Mouse (Mus musculus) MEL (cell line): ENCODE data around the gene Thada. TPM values are rescaled to one million over a fixed set of nuclear protein-coding genes. Genes with fewer than 3 reads are reported as not detected.

Source experiments
- DNase-seq: peaks from one replicate; pipeline ENCODE4 v3.0.0; 2011; ENCODE audit warnings: low read depth, low spot score
- H3K27ac ChIP-seq: 2 replicates; pipeline ENCODE4 v1.5.1; 2012; ENCODE audit warnings: low read depth, mild to moderate bottlenecking, control low read depth, low read length, moderate library complexity; ENCODE audit not compliant: control insufficient read depth
- H3K27me3 ChIP-seq, 2 experiments: fragments of 150-350 bp in 1 of 2; sonication (generic) in 1 of 2; 2 replicates each; pipeline ENCODE4 v1.6.1; 2012; ENCODE audit warnings: low read length in 2 of 2, mild to moderate bottlenecking in 2 of 2, improper control_type of control experiment in 1 of 2, moderate library complexity in 1 of 2; ENCODE audit not compliant: insufficient read depth in 2 of 2, control insufficient read depth in 1 of 2
- H3K36me3 ChIP-seq, 2 experiments: 2 replicates each; pipeline ENCODE4 v1.6.1; 2012 to 2014; ENCODE audit warnings: low read length in 2 of 2, improper control_type of control experiment in 1 of 2, inconsistent platforms in 1 of 2, mild to moderate bottlenecking in 1 of 2; ENCODE audit not compliant: insufficient read depth in 2 of 2, control insufficient read depth in 1 of 2
- H3K4me1 ChIP-seq, 2 experiments: fragments of 150-350 bp in 1 of 2; sonication (generic) in 1 of 2; 2 replicates each; pipeline ENCODE4 v1.6.1; 2012; ENCODE audit warnings: low read length in 2 of 2, improper control_type of control experiment in 1 of 2, mild to moderate bottlenecking in 1 of 2; ENCODE audit not compliant: insufficient read depth in 2 of 2, control insufficient read depth in 1 of 2
- H3K4me3 ChIP-seq, 2 experiments: fragments of 150-350 bp in 1 of 2; sonication (generic) in 1 of 2; 2 replicates each; pipeline ENCODE4 v1.5.1; 2012; ENCODE audit warnings: low read depth in 2 of 2, low read length in 2 of 2, mild to moderate bottlenecking in 2 of 2, moderate library complexity in 2 of 2, control low read depth in 1 of 2, improper control_type of control experiment in 1 of 2; ENCODE audit not compliant: control insufficient read depth in 1 of 2, insufficient read depth in 1 of 2
- H3K79me2 ChIP-seq: 2 replicates; pipeline ENCODE4 v1.6.1; 2012; ENCODE audit warnings: mild to moderate bottlenecking, low read length, moderate library complexity; ENCODE audit not compliant: control insufficient read depth, poor library complexity, insufficient read depth
- H3K9ac ChIP-seq: 2 replicates; pipeline ENCODE4 v1.6.1; 2012; ENCODE audit warnings: low read depth, mild to moderate bottlenecking, control low read depth, low read length, moderate library complexity; ENCODE audit not compliant: control insufficient read depth, poor library complexity, severe bottlenecking
- H3K9me3 ChIP-seq: fragments of 150-350 bp; sonication (generic); replicated peaks from 2 replicates; pipeline ENCODE4 v1.6.1; 2012; ENCODE audit warnings: mild to moderate bottlenecking, low read length, improper control_type of control experiment, moderate library complexity; ENCODE audit not compliant: insufficient read depth
- BHLHE40 ChIP-seq: IDR thresholded peaks from 2 replicates; pipeline ENCODE4 v1.6.1; 2012; ENCODE audit warnings: low read depth, mild to moderate bottlenecking, inconsistent platforms, low read length, improper control_type of control experiment, borderline replicate concordance
- CHD1 ChIP-seq: IDR thresholded peaks from 2 replicates; pipeline ENCODE4 v1.6.1; 2012; ENCODE audit warnings: low read depth, mild to moderate bottlenecking, inconsistent platforms, low read length, improper control_type of control experiment
- ELF1 ChIP-seq: IDR thresholded peaks from 2 replicates; pipeline ENCODE4 v1.6.1; 2014; ENCODE audit warnings: low read depth, mild to moderate bottlenecking, inconsistent platforms, low read length, improper control_type of control experiment, moderate library complexity
- HCFC1 ChIP-seq: IDR thresholded peaks from 2 replicates; pipeline ENCODE4 v1.6.1; 2012; ENCODE audit warnings: low read depth, mild to moderate bottlenecking, inconsistent platforms, low read length, improper control_type of control experiment, moderate library complexity
- JUND ChIP-seq: IDR thresholded peaks from 2 replicates; pipeline ENCODE4 v1.6.1; 2011; ENCODE audit warnings: low read depth, mild to moderate bottlenecking, improper control_type of control experiment, low read length
- KAT2A ChIP-seq: conservative IDR thresholded peaks from 2 replicates; pipeline ENCODE4 v1.6.1; 2012; ENCODE audit warnings: low read depth, low read length, improper control_type of control experiment, inconsistent platforms
- MAFK ChIP-seq: IDR thresholded peaks from 2 replicates; pipeline ENCODE4 v1.6.1; 2011; ENCODE audit warnings: low read depth, mild to moderate bottlenecking, low read length, improper control_type of control experiment, borderline replicate concordance
- MAZ ChIP-seq: IDR thresholded peaks from 2 replicates; pipeline ENCODE4 v1.6.1; 2012; ENCODE audit warnings: low read depth, mild to moderate bottlenecking, inconsistent platforms, low read length, improper control_type of control experiment
- MEF2A ChIP-seq: IDR thresholded peaks from 2 replicates; pipeline ENCODE4 v1.6.1; 2014; ENCODE audit warnings: low read depth, mild to moderate bottlenecking, inconsistent platforms, low read length, improper control_type of control experiment; ENCODE audit not compliant: poor library complexity, insufficient replicate concordance, severe bottlenecking; ENCODE audit errors: extremely low read depth
- NELFE ChIP-seq: IDR thresholded peaks from 2 replicates; pipeline ENCODE4 v1.6.1; 2011; ENCODE audit warnings: low read depth, low read length, improper control_type of control experiment
- RAD21 ChIP-seq: IDR thresholded peaks from 2 replicates; pipeline ENCODE4 v1.6.1; 2011; ENCODE audit warnings: mild to moderate bottlenecking, low read depth, low read length, improper control_type of control experiment
- USF1 ChIP-seq: IDR thresholded peaks from 2 replicates; pipeline ENCODE4 v1.6.1; 2014; ENCODE audit warnings: low read depth, mild to moderate bottlenecking, inconsistent platforms, low read length, improper control_type of control experiment, moderate library complexity
- ZC3H11A ChIP-seq: IDR thresholded peaks from 2 replicates; pipeline ENCODE4 v1.6.1; 2012; ENCODE audit warnings: low read depth, mild to moderate bottlenecking, inconsistent platforms, low read length, improper control_type of control experiment
- ZKSCAN1 ChIP-seq: IDR thresholded peaks from 2 replicates; pipeline ENCODE4 v1.6.1; 2012; ENCODE audit warnings: low read depth, mild to moderate bottlenecking, inconsistent platforms, low read length, improper control_type of control experiment, moderate library complexity
- polyA plus RNA-seq, 2 experiments: library from polyadenylated mRNA; stranded (reverse) in 1 of 2; unstranded in 1 of 2; fragments of >175 nt in 1 of 2; fragments of >200 nt in 1 of 2; gene quantifications; 2 replicates each; pipeline versions ENCODE4 v1.2.1 to v1.2.4; 2012; ENCODE audit warnings: low replicate concordance in 2 of 2, low read depth in 1 of 2; ENCODE audit not compliant: insufficient read length in 2 of 2, insufficient read depth in 1 of 2, missing spikeins in 1 of 2
- total RNA-seq: library from RNA; depleted of rRNA; stranded (reverse); fragments of 300-350 nt; gene quantifications from 2 replicates; pipeline ENCODE4 v1.2.3, GENCODE M21; 2012; rRNA removed

The Thada gene
- total and polyA plus RNA-seq, 3 experiments = 19.8 to 20.6 TPM; not detected in 1

DNA sequence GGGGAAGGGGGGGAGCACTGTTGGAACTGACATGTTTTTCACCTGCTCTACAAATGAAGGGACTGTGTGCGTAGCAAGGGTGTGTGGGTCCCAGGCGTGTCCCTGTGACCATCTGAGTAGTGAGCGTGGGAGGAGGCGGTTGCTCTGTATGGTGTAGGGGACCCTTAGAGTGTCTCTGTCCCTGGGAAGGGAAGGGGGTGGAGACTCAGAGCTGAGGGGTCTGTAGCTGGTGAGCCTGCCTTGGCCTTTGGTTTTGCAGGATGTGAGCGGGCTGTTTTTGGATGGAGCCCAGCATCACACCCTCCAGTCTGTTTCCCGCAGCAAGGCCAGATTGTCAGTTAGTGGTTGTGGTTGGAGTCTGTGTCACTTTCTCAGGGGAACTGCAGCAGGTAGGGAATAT lies 324.3 kb downstream of the Thada start:
- no peak for DNase-seq
- Histone ChIP-seq H3K9ac (no peak overlapping the region), H3K4me1 (peaks cover 5 to 55% of the 10 kb centered on the region in 2 experiments), H3K27me3 (no peaks in the 10 kb centered on the region), H3K27ac (no peak overlapping the region), H3K4me3 (no peak overlapping the region), H3K36me3 (peaks cover 0 to 22% of the 10 kb centered on the region in 2 experiments; a peak in 2 of 4 replicates), H3K79me2 (peaks cover 4% of the 10 kb centered on the region; the same call in 1 of the 2 replicates), H3K9me3 (no peaks in the 10 kb centered on the region)
- TF ChIP-seq CHD1 = no peak
- no peak for TF ChIP-seq KAT2A
- no peak for TF ChIP-seq RAD21
- TF ChIP-seq BHLHE40 = no peak
- no peak for TF ChIP-seq MAZ

DNA sequence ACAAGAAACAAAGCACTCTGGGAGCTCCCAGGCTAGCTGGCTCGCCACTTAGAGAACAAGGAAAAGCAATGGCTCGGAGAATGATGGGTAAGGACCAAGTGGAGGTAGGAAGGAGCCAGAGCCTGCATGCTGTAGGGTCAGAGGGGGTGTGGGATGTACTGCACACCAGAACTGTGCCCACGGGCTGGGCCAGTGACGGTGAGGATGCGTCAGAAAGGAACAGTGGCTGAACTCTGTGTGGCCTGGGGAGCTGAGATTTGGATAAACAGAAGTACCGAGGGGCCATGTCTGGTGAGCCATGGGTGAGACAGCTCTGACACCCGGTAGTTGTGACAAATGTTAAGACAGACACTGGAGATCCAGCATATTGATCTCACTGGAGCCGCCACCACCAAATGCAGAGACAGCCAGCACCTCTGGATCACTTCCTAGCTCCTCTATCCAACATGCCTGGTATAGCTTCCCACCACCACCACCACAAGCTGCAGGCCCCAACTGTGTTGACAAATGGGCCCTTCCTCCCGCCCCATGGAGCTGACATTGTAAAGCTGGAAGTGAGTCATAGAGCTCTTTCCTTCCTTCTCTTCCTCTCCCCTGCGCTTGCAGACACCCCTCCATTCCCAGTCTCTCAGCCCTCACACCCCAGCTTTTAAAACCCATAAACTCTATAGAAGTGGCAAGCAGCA lies 325.0 kb downstream of the Thada start:
- Histone ChIP-seq H3K4me3 (no peak overlapping the region), H3K27me3 (no peaks in the 10 kb centered on the region), H3K4me1 (peaks cover 5 to 55% of the 10 kb centered on the region in 2 experiments), H3K9ac (no peak overlapping the region), H3K27ac (no peak overlapping the region)
- TF ChIP-seq JUND = no peak
- TF ChIP-seq HCFC1 = no peak
- no peak for TF ChIP-seq KAT2A
- no peak for TF ChIP-seq MAFK
- TF ChIP-seq BHLHE40 = no peak
- TF ChIP-seq CHD1 = no peak
- TF ChIP-seq ELF1 = no peak
- TF ChIP-seq USF1 = no peak
- no peak for TF ChIP-seq MEF2A
- no peak for TF ChIP-seq ZC3H11A
- TF ChIP-seq NELFE = no peak
- no peak for TF ChIP-seq ZKSCAN1
- TF ChIP-seq, all 39 proteins: peak for 0
- no peaks in the 10 kb centered on the region for H3K9me3 ChIP-seq
- no peaks in the 10 kb centered on the region for H3K79me2 ChIP-seq
- peaks cover 0 to 24% of the 10 kb centered on the region in 2 experiments; a peak in 2 of 4 replicates for H3K36me3 ChIP-seq
- DNase-seq = no peak

Other genes starting within 250 kb of the Thada start
- gene Plekhh2, start 45.7 kb upstream of the Thada start, total RNA-seq = 0.03 and 0.04 TPM in 2 replicates
- not detected for gene Plekhh2, start 45.7 kb upstream of the Thada start, polyA plus RNA-seq
- gene Dync2li1, start 160.3 kb upstream of the Thada start, total RNA-seq = not detected in 2 replicates
- gene Dync2li1, start 160.3 kb upstream of the Thada start, polyA plus RNA-seq = under 1 TPM in 1 of 2 experiments, not detected in 1; 0.08 TPM
- gene Abcg8, start 210.1 kb upstream of the Thada start, total RNA-seq = not detected in 2 replicates
- gene Abcg8, start 210.1 kb upstream of the Thada start, polyA plus RNA-seq = not detected
- gene Abcg5, start 216.8 kb upstream of the Thada start, total RNA-seq = not detected in 2 replicates
- gene Abcg5, start 216.8 kb upstream of the Thada start, polyA plus RNA-seq = not detected